Mouse (Mus musculus): ENCODE data around the gene Wasf3.
"Not testable (repeated sequence)": the region's sequence is repeated elsewhere in the genome, so short reads cannot be mapped to it uniquely, and the experiment has no call there.

Wasf3 gene

DNA sequence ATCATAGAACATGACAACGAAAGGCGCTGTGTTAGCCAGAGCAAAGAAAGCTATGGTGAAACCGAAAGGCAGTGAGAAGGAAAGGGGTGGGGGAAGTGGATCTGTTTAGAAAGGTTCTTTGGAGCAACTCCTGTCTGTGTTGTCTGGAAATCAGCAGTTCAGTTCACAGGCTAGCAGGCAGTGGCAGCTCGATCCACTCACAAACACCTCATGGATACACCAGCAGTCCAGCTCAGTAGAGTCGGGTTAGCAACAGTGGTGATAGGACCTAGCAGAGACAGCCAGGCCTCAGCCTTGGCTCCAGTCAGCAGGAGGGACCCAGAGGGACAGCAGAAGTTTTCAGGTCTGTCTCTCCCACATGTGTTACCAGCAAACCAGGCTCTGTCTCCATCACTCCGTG is 16.2 kb downstream of the Wasf3 start:
- DNase-seq (ENCODE audit: low read depth, low spot score), result not testable (repeated sequence)

DNA sequence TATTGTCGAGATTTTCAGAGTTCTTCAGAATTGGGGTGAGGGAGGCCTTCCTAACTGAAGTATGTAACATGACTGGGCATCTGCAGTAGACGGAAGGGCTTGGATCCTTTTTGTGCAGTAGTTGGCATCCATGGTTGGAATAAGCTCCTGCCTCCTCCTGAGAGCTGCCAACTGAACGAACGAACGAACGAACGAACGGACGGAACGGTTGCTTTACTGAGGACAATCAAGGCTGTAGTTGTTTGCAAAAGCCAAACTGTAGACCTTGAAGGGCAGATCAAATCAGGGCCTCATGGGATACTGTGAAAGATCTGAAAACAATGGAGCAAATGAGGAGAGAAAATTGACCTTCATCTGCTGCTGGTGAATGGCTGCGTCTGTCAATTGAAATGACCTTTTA is 17.5 kb downstream of the Wasf3 start:
- DNase-seq (ENCODE audit: low read depth, low spot score), result no peak

DNA sequence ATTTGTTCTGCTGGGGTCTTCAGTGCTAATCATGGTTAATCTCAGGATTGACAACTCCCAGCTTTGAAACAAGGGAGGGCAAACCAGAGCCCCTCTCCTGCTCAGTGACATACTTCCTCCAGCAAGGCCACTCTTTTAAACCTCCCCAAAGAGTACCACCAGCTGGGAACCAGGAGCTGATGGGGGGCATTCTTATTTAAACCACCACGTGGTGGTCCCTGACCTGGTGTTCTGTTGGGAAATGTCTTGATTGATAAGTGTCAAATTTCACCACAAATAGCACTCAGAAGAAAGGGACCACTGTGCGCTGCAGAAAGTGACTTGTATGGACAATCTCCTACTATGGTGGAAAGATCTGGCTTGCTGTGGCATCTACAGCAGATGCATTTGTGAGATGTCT is 19.1 kb downstream of the Wasf3 start:
- no peak for DNase-seq (ENCODE audit: low read depth, low spot score)

DNA sequence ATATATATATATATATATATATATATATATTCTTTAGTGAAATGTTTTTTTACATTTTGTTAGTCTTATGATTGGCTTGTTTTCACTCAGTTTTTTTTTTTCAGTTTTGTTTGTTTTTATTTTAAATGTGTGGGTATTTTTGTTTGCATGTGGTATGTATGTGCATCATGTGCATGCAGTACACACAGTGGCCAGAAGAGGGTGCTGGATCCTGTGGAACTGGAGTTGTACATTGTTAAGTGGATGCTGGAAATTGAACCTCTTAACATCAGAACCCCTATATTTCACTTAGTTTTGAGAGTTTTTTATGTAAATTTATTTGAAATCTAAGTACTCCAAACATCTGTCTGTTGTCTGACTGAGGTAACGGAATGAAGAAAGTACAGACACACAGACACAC is 21.3 kb downstream of the Wasf3 start:
- no peak for DNase-seq (ENCODE audit: low read depth, low spot score)

DNA sequence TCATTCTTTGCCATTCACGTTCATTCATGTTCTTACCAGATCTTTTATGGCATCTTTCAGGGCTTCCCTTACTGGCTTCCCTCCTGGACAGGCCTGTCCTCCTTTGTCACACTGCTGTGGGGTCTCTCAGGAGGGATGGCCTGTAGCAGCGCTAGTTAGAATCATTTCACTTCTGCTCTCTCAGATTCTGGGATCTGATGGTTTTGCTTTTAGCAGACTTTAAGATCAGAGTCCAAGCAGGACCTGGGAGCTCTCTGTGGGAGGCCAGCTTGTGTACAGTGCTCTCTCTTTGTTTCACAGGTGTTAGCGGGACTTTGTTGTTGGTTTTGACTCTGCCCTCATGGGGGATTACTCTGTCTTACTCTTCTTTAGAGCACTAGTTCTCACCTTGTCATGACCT is 23.0 kb downstream of the Wasf3 start:
- DNase-seq (ENCODE audit: low read depth, low spot score), result no peak

DNA sequence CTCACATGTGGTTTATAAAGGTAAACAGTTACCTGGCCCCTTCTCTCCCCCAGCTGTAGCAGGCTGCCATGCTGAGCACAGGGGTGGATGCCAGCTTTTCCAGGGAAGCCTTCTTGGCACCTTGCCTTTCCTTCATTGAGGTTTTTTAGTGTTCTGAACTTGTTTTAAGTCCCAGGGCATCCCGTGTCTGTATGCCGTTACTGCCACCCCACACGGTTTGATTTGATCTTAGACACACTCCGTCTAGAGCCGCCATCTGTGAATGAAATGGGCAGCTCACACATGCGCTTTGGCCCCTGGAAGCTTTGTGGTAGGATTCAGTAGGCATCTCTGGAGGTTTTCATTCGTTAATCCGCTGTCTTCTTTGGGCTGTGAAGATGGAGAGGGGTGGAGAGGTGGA is 23.8 kb downstream of the Wasf3 start:
- DNase-seq (ENCODE audit: low read depth, low spot score), result no peak

DNA sequence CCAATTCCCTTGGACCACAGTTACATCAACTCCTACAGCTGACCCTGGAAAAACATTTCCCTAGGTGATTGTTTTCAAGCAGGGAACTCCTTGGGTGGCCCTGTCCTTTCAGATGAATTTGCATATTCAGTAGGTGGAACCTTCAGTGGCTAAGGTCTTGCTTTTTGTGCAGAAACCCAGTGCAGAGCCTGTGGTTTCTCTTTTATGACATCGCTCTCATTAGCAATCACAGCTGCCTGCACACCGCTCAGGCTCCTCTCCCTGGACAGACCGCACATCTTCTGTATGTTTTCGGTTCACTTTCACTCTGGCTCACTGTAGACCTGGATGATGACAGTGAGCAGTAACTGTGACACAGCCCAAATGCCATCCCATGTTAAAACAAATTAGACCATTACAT is 26.0 kb downstream of the Wasf3 start:
- no peak for DNase-seq (ENCODE audit: low read depth, low spot score)

DNA sequence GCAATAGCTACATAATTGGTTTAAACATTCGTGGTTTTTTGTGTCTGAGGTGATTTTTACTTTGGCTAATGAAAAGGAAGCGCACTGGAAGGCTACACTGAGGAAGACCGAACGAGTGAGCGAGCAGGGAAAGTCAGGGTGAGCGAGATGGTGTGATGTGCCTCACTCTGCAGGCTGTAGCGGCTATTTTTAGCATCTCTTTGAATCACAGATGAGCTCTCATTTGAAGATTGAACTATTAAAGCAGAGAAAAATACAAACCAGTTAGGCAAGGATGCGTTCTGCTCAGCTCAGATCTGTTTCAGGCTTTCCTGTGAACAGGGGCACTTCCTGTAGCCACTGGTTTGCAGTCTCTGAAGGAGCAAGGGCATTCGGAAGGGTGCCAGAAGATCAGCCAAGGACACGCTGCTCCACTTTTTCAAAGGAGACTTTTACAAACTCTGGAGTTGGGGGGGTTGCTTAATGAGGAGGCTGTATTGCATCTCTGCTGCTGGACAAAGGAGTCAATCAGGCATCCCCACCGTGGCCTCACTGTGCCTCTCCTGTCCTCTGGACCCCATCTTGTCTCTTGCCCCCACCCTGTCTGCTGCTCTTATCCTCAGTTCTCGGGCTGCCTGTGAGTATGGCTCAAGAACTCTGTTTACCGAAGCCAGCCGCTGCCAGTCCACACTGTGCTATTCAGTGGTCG is 28.1 kb downstream of the Wasf3 start:
- DNase-seq (ENCODE audit: low read depth, low spot score), result no peak

DNA sequence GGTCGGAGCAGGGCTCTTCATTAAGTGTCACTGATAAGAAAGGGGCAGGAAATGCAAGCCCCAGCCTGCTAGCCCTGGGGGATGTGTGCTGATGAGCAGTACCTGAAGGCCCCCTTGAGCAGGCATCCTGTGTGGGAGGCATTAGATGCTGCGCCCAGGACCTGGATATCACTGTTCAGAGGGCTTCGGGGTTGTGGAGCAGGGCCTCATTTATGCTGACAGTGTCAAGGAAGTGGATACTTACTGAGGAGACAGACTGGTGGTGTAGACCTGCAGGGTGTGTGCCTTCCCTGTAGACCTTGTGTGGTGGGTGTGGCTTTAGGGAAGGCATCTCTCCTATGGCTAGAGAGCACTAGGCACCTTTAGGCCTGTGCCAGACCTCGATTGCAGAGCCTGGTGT is 29.8 kb downstream of the Wasf3 start:
- DNase-seq (ENCODE audit: low read depth, low spot score), result no peak

DNA sequence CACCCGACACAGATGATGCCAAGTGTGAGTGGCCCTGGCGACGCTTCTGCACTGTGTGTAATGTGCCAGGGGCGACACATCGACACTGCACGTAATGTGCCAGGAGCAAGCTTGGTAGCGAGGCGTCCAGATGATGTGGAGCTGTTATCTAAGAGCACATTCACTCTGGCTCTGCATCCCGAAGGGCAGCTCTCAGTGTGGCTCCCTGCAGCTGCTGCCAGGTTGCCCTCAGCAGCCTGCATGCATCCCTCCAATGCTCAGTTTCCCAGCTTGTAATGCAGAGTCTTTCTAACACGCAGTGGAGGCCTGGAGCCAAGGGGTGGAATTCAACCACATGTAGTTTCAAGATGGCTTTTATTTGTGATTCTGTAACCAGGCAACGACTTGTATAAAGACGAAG is 30.4 kb downstream of the Wasf3 start:
- DNase-seq (ENCODE audit: low read depth, low spot score), result no peak

DNA sequence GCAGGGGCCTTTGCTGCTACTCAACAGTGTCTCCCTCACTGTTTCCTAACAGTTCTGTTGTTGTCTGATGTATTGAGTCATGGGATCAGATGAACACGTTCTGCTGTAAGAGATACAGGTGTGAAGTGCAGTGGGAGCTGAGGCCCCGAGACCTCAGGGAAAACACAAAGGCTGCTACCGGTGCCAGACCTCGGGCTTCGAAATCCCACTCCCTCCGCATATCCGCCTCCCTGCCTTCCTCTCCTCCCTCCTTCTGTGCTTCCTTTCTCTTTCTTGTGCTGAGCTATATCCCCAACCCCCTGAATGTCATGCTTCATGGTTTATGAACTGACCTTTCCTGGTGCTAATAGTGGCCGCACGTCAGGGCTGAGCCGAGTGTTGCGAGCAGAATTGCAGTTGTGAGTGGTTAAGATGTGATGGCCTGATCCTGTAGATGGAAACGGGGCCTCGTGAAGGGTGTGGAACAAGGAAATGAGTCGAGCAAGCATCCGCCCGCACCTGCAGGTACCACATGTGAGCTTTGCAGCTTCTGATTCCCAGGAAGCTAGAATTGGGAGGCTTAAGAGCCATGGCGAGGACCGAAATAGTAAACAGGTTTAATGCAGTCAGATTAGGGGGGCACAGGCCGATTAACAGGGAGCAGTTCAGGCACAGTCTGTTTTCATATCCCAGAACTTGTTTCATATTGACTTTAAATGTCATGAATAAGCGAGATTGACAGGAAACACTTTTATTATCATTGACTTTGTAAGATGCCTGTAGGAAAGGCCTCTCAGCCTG is 31.7 kb downstream of the Wasf3 start:
- DNase-seq (ENCODE audit: low read depth, low spot score), result peak; percentile 74

DNA sequence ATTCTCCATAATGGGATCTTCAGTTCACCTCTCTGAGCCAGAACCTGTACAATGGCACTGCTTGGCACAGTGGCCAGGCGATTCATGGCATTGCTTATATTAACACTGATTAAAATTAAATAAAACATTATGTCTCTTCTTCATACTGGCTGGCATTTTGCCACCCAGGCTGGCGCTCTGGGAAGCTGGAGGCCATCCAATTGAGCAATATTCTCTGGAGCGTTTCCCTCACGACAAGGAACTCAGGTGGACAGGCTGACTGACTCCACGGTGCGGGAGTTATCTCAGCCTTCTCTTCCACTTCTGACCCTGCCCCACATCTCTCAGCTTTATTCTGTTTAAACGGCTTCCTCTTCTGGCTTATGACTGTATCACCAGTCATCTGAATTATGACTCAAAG is 33.3 kb downstream of the Wasf3 start:
- DNase-seq (ENCODE audit: low read depth, low spot score), result no peak

DNA sequence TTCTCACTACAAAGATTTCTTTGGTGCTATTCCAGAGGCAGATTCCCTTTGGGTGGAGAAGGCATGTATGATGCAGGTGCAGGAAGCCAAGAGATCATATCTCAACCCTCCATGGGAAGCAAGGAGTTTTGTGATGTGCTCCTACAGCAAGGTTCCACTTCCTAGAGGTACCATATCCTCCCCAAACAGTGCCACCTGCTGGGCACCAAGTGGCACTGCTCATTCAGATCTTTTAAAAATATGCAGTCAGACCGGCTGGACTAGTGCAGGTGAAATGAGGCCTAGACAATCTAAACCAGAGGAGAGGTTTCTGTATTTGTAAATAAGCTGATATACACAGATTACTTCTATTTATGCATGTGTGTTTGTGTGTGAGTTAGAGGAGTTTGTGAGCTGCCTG is 35.3 kb downstream of the Wasf3 start:
- DNase-seq (ENCODE audit: low read depth, low spot score), result peak; percentile 47

DNA sequence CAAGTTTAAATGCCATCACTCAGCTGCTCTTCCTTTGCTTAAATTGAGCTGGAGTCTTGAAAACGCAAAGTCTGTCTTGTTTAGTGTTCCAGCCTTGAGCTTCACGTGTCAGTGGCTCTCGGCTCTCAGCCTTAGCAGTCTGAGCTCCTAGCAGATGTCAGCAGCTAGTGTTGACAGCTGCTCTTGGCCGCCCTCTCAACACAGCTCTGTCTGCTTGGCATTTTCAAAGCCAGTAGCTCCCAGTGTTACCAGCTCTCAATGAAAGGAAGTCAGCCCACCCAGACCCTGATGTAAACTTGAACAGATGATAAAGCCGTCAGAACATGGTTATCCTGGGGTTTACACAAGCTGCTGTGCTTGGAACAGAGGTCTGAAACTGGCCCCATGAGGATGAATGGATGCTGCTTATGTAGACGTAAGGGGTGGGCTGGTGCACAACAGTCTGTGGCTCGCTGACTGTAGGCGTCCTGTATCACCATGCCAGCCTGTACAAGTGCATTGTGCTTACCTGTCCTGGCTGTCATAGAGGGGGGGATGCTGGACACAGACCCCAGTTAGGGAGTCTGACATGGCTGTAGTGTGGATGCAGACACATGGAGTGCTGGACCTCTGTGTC is 40.0 kb downstream of the Wasf3 start:
- DNase-seq (ENCODE audit: low read depth, low spot score), result no peak

DNA sequence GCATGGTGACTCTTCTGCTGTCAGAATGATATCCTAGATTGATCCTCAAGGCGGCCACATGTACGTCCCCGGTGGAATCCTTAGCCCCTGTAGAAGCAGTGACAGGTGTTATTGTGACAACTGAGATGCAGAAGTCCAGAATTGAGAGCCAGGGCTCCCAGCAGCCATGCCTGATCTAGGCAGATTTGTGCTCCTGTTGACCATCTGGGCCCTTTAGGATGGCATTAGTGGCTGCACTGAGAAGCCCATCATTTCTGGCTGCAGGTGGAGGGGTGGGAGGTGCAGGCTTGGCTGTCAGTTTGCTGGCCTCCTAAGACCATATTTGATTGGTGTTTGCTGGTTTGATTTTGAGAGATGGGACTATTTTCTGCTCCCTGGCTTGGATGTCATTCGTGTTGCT is 40.9 kb downstream of the Wasf3 start:
- DNase-seq (ENCODE audit: low read depth, low spot score), result no peak

DNA sequence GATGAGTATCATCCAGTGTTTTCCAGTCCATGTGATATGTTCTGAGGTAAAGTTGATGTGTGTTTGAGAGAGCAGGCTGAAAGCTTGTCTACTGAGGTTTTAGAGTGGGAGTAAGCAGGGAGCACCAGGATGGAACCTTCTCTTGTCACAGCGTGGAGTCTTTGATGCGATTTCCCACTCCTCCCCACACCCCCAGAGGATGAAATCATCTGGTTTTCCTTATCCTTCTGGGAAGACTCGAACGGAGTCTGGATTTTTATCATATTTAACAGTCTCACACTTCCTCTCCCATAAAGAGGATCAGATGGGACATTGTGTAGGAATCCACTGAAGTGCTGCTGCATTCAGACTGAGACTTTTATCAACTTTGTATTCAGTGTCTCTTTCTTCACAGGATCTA is 43.3 kb downstream of the Wasf3 start:
- no peak for DNase-seq (ENCODE audit: low read depth, low spot score)

DNA sequence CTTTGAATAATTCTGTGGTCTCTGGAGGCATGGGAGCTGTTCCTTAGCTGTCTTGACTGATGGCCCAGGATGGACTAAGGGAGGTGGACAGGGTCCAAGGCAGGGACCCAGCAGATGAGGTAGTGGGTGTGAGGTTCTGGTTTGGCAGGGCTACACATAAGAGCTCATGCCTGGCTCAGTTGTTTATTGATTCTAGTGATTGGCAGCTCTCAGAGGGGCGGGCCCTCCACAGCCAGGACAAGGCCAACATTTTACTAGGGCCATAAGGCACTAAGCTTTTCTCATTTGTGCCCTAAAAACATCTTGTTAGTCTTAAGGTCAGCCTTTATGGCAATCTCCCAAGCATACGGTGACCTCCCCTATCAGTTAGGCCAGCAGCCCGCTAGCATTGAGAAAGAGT is 47.0 kb downstream of the Wasf3 start:
- DNase-seq (ENCODE audit: low read depth, low spot score), result no peak

DNA sequence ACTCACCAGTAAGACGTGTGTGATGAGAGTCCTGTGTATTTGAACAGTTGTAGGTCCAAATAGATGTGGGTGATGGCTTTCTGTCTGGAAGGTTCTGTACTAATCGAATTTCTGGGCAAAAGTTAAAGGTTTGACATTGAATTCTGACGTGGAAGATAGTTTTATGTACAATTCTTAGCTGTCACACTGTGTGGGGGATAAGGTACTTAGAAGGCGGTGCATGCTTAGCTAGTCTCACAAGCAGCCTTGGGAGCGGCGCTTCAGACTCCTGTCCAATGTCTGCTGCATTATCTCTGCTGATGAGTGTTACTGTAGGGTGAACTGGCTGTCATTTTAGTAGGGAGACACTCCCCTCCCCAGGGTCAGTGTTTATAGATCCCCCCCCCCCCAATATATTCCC is 47.7 kb downstream of the Wasf3 start:
- no peak for DNase-seq (ENCODE audit: low read depth, low spot score)

DNA sequence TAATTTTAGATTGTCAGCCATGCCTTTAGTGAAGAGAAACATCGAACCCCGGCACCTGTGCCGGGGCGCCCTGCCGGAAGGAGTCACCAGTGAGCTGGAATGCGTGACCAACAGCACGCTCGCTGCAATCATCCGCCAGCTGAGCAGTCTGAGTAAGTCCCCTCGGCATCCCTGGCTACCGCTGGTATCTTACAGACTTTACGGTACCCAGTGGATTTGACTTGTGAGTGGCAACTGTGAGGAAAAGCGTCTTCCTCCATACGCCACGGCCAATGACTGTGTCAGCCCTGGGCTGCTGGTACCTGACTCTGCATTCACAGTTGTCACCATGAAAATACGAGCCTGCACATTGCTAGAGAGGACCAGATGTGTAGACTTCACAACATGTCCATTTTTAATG is 50.5 kb downstream of the Wasf3 start:
- DNase-seq (ENCODE audit: low read depth, low spot score), result no peak

DNA sequence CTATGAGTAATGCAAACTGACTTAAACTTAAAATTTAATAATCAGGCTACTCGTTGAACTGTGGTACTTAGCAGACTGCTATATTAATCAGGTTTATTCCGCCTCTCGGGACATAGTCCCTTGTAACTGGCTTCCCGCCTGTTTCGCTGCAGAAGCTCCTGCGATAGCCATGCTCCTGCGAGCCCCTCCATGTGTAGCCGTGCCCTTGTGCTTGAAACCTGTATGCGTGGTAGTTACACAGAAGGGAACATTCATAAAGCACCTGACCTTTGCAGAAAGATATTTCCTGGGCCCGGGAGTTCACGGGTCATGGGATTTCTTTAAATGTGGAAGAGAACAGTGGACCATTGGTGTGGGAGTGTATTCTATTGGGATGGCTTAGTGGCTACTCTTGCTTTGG is 52.0 kb downstream of the Wasf3 start:
- DNase-seq (ENCODE audit: low read depth, low spot score), result no peak

DNA sequence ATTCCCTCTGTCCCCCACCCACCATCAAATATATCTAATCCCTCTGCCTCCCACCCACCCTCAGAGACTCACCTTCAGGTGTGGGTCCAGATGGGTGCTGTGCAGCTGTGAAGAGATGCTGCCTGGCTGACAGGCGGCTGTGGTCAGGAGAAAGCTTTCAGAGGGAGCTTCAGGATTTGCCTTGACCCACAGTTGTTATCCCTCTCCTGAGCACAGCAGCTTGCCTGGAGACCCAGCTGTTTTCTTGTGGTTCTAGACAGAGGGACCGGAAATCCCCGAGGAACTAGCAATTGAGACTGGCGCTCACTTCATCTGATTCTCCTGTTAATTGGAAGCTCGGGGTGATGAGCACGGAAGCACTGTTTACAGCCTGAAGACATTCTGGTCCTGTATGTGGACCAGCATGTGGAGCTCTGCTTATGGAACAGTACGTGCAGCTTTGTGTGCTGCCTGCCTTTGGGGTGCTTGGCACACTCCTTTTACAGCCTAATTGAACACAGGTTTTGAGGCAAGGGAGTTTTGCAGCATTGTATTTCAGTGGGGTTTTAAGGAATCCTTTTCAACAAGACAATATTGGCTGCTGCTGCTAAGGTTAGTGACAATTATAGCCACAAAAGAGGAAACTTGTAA is 54.5 kb downstream of the Wasf3 start:
- DNase-seq (ENCODE audit: low read depth, low spot score), result no peak

DNA sequence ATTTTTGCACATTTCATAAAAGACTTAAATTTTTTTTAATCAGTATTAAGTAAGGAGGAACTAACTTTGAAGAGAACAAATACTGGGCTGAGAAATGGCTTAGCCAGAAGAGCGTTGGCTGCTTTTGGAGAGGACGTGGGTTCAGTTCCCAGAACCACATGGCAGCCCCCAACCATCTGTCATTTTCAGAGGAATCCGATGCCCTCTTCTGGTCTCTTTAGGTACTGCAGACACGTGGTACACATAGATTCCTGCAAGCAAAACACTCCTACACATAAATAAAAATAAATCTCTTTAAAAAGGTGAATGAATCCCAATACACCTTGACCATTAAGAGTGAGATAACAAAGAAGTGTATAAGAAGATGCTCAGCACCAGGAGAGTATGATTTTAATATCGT is 55.5 kb downstream of the Wasf3 start:
- DNase-seq (ENCODE audit: low read depth, low spot score), result no peak

DNA sequence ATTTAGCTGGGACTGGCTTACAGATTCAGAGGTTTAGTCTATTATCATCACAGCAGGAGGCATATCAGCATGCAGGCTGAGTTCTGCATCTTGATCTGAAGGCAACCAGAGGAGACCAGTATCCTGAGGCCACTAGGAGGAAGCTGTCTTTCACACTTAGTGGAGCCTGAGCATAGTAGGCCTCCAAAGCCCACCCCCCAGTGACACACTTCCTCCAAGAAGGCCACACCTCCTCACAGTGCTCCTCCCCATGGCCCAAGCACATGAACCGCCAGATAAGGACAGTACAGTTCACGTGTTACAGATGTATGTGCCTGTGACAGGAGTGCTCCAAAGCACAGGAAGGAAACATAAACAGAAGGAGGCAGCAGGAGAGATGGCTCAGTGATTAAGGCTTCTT is 58.0 kb downstream of the Wasf3 start:
- no peak for DNase-seq (ENCODE audit: low read depth, low spot score)

Data from retina, adult 2 months (tissue).